Mouse (Mus musculus): ENCODE measurements around the gene Arhgef28.
A peak's percentile ranks its signal among the peaks of the same experiment; 100 is the strongest.

Gene Arhgef28

GRCm38 (mm10) chr13:98205771-98206545 is at the start of gene Arhgef28:
Arhgef28 (minus strand) TSS chr13:98206439.
- peak in 1 of 2 experiments; percentile 42 for DNase-seq (ENCODE audit: low spot score in 2 of 2)

- DNase-seq (ENCODE audit: low spot score in 2 of 2), result peak; percentile 61 to 71
These were observed 48.7 kb upstream of the Arhgef28 start for GRCm38 (mm10) chr13:98254921-98255320.

DNA sequence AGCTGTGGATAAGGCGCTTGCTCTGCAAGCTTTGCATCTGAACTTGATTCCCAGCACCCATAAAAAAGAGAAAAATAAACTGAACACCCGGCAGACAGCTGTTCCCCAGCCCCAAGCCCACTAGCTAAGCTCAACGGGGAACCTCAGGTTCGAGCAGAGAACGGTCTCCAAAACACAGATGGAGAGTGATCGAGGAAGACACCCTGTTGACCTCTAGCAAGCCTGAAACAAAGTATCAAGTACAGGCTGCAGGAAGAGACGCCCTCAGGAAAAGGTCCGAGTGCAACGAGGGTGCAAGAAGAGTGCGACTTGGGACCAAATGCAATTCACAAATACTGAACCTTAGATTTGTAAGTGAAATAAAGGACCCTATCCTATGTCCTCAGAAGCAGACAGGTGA is 43.4 kb upstream of the Arhgef28 start:
- DNase-seq (ENCODE audit: low spot score in 2 of 2), result no peak

DNA sequence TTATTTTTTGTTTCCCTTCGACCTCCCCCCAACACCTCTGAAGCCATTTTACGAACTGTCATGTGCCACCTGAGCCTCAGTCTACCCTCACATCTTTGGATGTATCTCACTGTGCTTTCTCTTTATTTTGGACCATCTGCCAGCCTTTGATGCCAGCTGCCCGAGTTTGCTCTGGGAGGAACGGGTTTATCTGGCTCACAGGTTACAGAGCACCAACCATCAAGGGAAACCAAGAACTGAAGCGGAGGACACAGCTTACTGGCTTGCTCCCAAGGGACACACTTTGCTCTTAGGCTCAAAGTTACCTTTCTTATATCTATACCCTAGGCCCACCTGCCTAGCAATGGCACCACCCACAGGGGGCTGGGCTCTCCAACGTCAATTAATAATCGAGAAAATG is 39.1 kb upstream of the Arhgef28 start:
- DNase-seq (ENCODE audit: low spot score in 2 of 2), result no peak

DNA sequence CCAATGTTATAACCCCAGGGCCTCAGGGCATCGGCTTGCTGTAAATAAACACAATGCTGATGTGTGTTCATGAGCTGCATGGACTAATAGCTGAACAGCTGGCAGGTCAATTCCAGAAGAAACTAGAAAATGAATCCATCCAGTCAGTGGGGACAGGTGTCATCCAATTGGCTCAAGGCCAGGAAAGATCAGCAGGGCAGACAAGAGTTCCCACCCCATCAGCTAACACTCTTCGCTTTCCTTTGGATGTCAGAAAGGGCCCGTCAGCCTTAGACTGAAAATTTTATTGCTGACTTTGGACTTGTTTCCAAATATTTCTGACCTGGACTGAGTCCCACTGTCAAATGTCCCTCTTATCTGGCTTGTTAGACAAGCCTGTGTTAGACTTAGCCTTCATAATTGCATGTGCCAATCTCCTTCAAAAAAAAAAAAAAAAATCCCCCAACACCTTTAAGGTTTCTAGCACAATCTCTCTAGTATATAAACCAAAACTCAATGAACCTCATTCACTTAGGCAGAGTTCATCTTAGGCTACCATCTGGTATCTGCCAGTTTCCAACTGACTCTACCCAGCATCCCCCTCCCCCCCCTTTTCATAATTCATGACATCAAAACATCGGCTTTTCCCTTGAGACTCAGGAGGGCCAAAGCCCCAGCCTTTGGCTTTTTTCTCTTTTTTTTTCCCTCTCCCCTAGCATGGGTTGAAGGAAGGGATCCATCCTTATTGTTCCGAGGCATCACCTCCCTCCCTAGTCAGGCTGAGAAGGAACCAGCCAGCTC is 38.5 kb upstream of the Arhgef28 start:
- no peak for DNase-seq (ENCODE audit: low spot score in 2 of 2)

GRCm38 (mm10) chr13:98241531-98242282 is 35.5 kb upstream of the Arhgef28 start:
- DNase-seq (ENCODE audit: low spot score in 2 of 2), result no peak

DNA sequence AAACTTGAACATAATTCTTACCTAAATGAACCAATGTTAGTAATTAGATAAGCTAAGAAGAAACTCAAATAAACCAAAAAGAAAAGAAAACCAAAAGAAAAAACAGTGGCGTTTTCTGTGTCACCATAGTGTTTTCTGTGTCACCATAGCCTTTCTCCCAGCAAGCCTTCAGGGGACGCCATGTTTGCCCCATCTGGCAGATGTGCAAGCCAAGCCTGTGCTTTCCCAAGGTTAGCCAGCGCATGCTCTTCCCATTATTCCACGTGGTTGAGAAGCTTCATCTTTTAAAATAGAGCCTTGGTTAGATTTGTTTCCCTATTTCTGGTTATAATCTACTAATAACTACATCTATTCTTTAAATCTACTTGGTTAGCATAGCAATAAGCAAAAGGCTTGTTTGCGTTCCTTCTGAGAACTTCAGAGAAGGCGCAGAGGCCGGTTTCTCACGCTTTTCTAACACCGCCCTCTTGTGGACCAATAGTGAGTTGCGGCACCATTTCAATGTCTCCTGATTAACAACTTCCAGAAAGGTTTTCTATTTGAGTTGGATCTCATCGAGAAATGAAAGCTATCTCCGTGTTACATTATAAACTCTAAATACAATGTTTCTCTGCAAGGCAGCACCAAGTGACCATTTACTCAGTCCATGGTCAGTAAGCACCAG is 33.9 kb upstream of the Arhgef28 start:
- DNase-seq (ENCODE audit: low spot score in 2 of 2), result peak; percentile 24 to 74

- DNase-seq (ENCODE audit: low spot score in 2 of 2), result no peak
These were observed 29.2 kb upstream of the Arhgef28 start for GRCm38 (mm10) chr13:98235451-98235850.

- DNase-seq (ENCODE audit: low spot score in 2 of 2), result no peak
These were observed 24.3 kb upstream of the Arhgef28 start for GRCm38 (mm10) chr13:98230511-98230910.

GRCm38 (mm10) chr13:98226225-98226624 is 20.0 kb upstream of the Arhgef28 start:
- DNase-seq (ENCODE audit: low spot score in 2 of 2), result no peak

- DNase-seq (ENCODE audit: low spot score in 2 of 2), result no peak
These were observed 16.6 kb upstream of the Arhgef28 start for GRCm38 (mm10) chr13:98222848-98223247.

GRCm38 (mm10) chr13:98210137-98210536 is 3.9 kb upstream of the Arhgef28 start:
- no peak for DNase-seq (ENCODE audit: low spot score in 2 of 2)

GRCm38 (mm10) chr13:98208842-98209241 is 2.6 kb upstream of the Arhgef28 start:
- peak in 1 of 2 experiments; percentile 27 for DNase-seq (ENCODE audit: low spot score in 2 of 2)

- no peak for DNase-seq (ENCODE audit: low spot score in 2 of 2)
These were observed 269 bp upstream of the Arhgef28 start for GRCm38 (mm10) chr13:98206546-98206870.

DNA sequence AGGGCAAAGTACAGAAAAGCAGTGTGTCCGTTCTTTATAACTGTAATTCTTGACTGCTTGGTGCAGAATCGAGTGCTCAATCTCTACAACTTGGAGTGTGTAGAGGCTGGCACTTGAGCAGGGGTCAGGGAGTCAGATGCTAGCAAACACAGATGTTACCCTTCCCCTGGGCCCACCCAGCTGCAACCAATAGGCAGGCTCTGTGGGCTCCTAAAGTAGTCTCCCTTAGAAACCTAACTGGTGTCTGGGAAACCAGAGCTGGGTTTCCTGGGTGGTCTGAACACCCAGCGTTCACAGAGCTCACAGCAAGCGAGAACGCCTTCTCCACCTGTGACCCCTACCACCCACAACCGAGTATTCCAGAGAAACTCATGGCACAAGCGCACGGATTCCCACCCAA is 1.1 kb downstream of the Arhgef28 start:
- DNase-seq (ENCODE audit: low spot score in 2 of 2), result no peak

DNA sequence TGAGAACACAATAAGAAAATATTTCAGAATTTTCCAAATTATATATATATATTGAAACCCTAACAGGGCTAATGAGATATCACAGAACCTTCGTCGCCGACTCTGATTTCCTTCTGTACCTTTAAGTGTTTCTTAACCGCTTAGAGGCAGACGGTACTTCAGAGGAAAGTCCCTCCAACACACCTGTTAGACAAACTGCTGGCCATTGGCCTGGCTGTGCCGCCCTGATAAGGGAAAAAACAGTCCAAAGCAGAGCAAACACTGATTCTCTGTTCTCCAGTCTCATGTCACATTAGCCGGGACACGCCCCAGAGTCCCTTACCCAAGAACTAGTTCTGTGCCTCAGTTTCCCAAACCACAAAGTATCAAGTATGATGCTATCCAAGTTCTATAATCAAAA is 1.9 kb downstream of the Arhgef28 start:
- DNase-seq (ENCODE audit: low spot score in 2 of 2), result no peak

DNA sequence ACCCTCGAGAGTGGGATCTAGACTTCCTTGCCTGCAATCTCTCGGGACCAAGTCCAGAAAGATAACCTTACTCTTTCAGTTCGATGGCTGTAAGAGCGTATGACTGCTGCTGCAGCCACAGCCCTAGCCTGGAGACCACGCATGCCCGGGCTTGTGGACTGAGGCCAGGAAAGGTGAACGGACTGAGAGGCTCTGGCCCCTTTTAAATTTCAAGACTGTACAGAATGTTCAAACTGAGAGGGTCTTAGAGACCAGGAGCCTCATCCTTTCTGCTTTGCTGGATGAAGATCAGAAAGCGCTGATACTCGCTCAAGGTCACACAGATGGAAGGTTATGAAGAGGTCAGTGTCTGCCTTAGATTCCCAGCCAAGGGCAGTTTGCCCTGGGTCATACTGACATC is 4.8 kb downstream of the Arhgef28 start:
- no peak for DNase-seq (ENCODE audit: low spot score in 2 of 2)

DNA sequence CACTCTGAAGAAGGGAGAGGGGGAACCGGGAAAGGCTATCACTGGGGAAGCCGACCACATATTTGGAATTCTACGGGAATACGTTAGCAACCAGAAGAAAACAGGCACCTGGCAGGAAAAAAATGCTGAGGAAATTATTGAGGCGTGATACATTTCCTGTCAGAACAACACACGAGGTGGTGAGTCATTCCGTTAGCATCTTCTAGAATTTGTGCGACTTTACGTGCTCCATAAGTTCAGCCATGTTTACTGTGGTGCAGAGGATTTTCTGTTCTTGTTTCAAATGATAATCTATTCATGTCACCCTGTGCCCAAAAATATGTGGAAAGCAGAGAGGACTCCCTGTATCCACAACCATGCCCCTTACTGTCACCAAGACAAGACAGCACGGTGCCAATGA is 13.6 kb downstream of the Arhgef28 start:
- no peak for DNase-seq (ENCODE audit: low spot score in 2 of 2)

- DNase-seq (ENCODE audit: low spot score in 2 of 2), result no peak
These were observed 17.7 kb downstream of the Arhgef28 start for GRCm38 (mm10) chr13:98188500-98188899.

GRCm38 (mm10) chr13:98187904-98188303 is 18.3 kb downstream of the Arhgef28 start:
- DNase-seq (ENCODE audit: low spot score in 2 of 2), result no peak

- peak in 1 of 2 experiments; percentile 21 for DNase-seq (ENCODE audit: low spot score in 2 of 2)
These were observed 20.1 kb downstream of the Arhgef28 start for GRCm38 (mm10) chr13:98186179-98186578.

GRCm38 (mm10) chr13:98184632-98185031 is 21.6 kb downstream of the Arhgef28 start:
- no peak for DNase-seq (ENCODE audit: low spot score in 2 of 2)

Data from frontal cortex, postnatal 10 days (tissue).